Mouse (Mus musculus) G1E (cell line): ENCODE measurements around the gene Ppp1r36.

ENCODE experiments used
- CTCF ChIP-seq: IDR thresholded peaks from 2 replicates; pipeline ENCODE4 v1.5.1; 2012; ENCODE audit warnings: low read depth, low read length, inconsistent platforms, mixed read lengths
- GATA1 ChIP-seq: IDR thresholded peaks from 2 replicates; pipeline ENCODE4 v1.6.1; 2012; ENCODE audit warnings: borderline replicate concordance, low read length, inconsistent platforms, mixed read lengths
- GATA2 ChIP-seq: IDR thresholded peaks from 2 replicates; pipeline ENCODE4 v1.6.1; 2012; ENCODE audit warnings: low read depth, low read length, inconsistent platforms, borderline replicate concordance
- TAL1 ChIP-seq: conservative IDR thresholded peaks from 2 replicates; pipeline ENCODE4 v1.6.1; 2012; ENCODE audit warnings: low read depth, low read length, inconsistent platforms, mixed read lengths

DNA sequence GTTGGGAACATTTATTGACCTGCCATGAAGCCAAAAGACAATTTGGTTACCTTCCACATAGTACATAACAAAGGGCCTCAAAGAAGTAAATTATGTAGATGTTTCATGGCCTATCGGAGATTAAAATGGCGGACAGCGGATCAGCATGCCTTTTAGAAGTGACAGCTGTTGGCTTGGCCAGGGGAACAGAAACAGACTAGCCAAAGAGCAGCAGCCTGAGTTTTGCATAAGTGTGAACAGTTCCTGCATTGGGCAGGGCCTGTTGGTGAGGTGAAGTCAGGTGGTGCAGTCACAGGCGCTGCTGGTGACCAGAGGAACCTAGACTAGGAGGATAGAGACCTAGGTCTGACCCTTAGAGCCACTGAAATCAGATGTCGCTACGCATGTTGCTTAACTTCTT is 40.3 kb upstream of the Ppp1r36 start:
- TF ChIP-seq GATA2, result no peak
- no peak for TF ChIP-seq CTCF
- TF ChIP-seq GATA1, result no peak
- no peak for TF ChIP-seq TAL1
